Mouse (Mus musculus): ENCODE results near the gene Tmem208. TPM values are rescaled to one million over a fixed set of nuclear protein-coding genes. Genes with fewer than 3 reads are reported as not detected.

Gene Tmem208
- 87.5 and 99.0 TPM in 2 replicates for polyA plus RNA-seq (2014; fragmentation: Nextera tagmentation; extraction: Ambion mirVana)

GRCm38 (mm10) chr8:105326141-105326672 lies at the start of gene Tmem208, which contains the start of gene Lrrc29:
Gene Tmem208 (plus strand): TSS chr8:105326354.
Gene Lrrc29 (minus strand): TSS chr8:105326278.
- Histone ChIP-seq H3K27ac (replicated peaks; ENCODE audit: low read depth, low read length) (peak within 1 kb of the TSS; percentile 56; the same call in 1 of the 2 replicates), H3K9ac (ENCODE audit: low read length) (peak within 1 kb of the TSS; percentile 70), H3K36me3 (ENCODE audit: control insufficient read depth, insufficient read depth, low read length) (peaks cover 23% of the 10 kb centered on the region), H3K4me3 (ENCODE audit: low read depth, low read length) (peak within 1 kb of the TSS; percentile 82), H3K4me2 (ENCODE audit: low read depth, severe bottlenecking) (peak within 1 kb of the TSS; percentile 88), H3K4me1 (ENCODE audit: control insufficient read depth, insufficient read depth, low read length) (peaks cover 14% of the 10 kb centered on the region; the same call in 1 of the 2 replicates), H3K9me3 (ENCODE audit: control insufficient read depth, low read length) (no peaks in the 10 kb centered on the region), H3K27me3 (ENCODE audit: control insufficient read depth, insufficient read depth, low read length) (no peaks in the 10 kb centered on the region)
- under 1% methylated on average over 36 of the region's 36 CpGs for WGBS
- peak; percentile 98 for DNase-seq (ENCODE audit: low spot score)
- peak; percentile 93 for ATAC-seq (ENCODE audit: insufficient number of reproducible peaks, low FRiP score, low TSS enrichment, low read depth)

GRCm38 (mm10) chr8:105278911-105279334 lies 47.2 kb upstream of the Tmem208 start:
- H3K36me3 ChIP-seq (ENCODE audit: control insufficient read depth, insufficient read depth, low read length): no peaks in the 10 kb centered on the region; the same call in 1 of the 2 replicates
- peaks cover 61% of the 10 kb centered on the region for H3K27me3 ChIP-seq (ENCODE audit: control insufficient read depth, insufficient read depth, low read length)
- H3K9ac ChIP-seq (ENCODE audit: low read length): no peak overlapping the region
- 4% methylated on average over 28 of the region's 28 CpGs for WGBS
- no peak for DNase-seq (ENCODE audit: low spot score)
- peak overlapping the region; percentile 31 for H3K4me2 ChIP-seq (ENCODE audit: low read depth, severe bottlenecking)
- peaks cover 11% of the 10 kb centered on the region; the same call in 1 of the 2 replicates for H3K4me1 ChIP-seq (ENCODE audit: control insufficient read depth, insufficient read depth, low read length)
- H3K4me3 ChIP-seq (ENCODE audit: low read depth, low read length): peak overlapping the region; percentile 12; the same call in 1 of the 2 replicates
- H3K9me3 ChIP-seq (ENCODE audit: control insufficient read depth, low read length): no peaks in the 10 kb centered on the region
- no peak for ATAC-seq (ENCODE audit: insufficient number of reproducible peaks, low FRiP score, low TSS enrichment, low read depth)
- H3K27ac ChIP-seq (replicated peaks; ENCODE audit: low read depth, low read length): no peak overlapping the region

- H3K4me1 ChIP-seq (ENCODE audit: control insufficient read depth, insufficient read depth, low read length): peaks cover 11% of the 10 kb centered on the region; the same call in 1 of the 2 replicates
- peaks cover 46% of the 10 kb centered on the region for H3K27me3 ChIP-seq (ENCODE audit: control insufficient read depth, insufficient read depth, low read length)
- DNase-seq (ENCODE audit: low spot score) (no peak), ATAC-seq (ENCODE audit: insufficient number of reproducible peaks, low FRiP score, low TSS enrichment, low read depth) (no peak)
- WGBS: 75% methylated on average over 3 of the region's 3 CpGs
- no peaks in the 10 kb centered on the region; the same call in 1 of the 2 replicates for H3K36me3 ChIP-seq (ENCODE audit: control insufficient read depth, insufficient read depth, low read length)
- no peak overlapping the region for H3K27ac ChIP-seq (replicated peaks; ENCODE audit: low read depth, low read length)
- no peak overlapping the region for H3K4me2 ChIP-seq (ENCODE audit: low read depth, severe bottlenecking)
- no peaks in the 10 kb centered on the region for H3K9me3 ChIP-seq (ENCODE audit: control insufficient read depth, low read length)
- no peak overlapping the region for H3K4me3 ChIP-seq (ENCODE audit: low read depth, low read length)
- H3K9ac ChIP-seq (ENCODE audit: low read length): no peak overlapping the region
Measured at GRCm38 (mm10) chr8:105280567-105280966, 45.6 kb upstream of the Tmem208 start.

GRCm38 (mm10) chr8:105281821-105282220 lies 44.3 kb upstream of the Tmem208 start:
- ATAC-seq (ENCODE audit: insufficient number of reproducible peaks, low FRiP score, low TSS enrichment, low read depth) (no peak), DNase-seq (ENCODE audit: low spot score) (no peak)
- H3K4me2 ChIP-seq (ENCODE audit: low read depth, severe bottlenecking): no peak overlapping the region
- peaks cover 6% of the 10 kb centered on the region; the same call in 1 of the 2 replicates for H3K4me1 ChIP-seq (ENCODE audit: control insufficient read depth, insufficient read depth, low read length)
- H3K36me3 ChIP-seq (ENCODE audit: control insufficient read depth, insufficient read depth, low read length): no peaks in the 10 kb centered on the region; the same call in 1 of the 2 replicates
- no peak overlapping the region for H3K4me3 ChIP-seq (ENCODE audit: low read depth, low read length)
- 90% methylated on average over 12 of the region's 12 CpGs for WGBS
- H3K9ac ChIP-seq (ENCODE audit: low read length): no peak overlapping the region
- H3K9me3 ChIP-seq (ENCODE audit: control insufficient read depth, low read length): no peaks in the 10 kb centered on the region
- no peak overlapping the region for H3K27ac ChIP-seq (replicated peaks; ENCODE audit: low read depth, low read length)
- peaks cover 33% of the 10 kb centered on the region for H3K27me3 ChIP-seq (ENCODE audit: control insufficient read depth, insufficient read depth, low read length)

GRCm38 (mm10) chr8:105282239-105282638 lies 43.9 kb upstream of the Tmem208 start:
- no peak overlapping the region for H3K4me3 ChIP-seq (ENCODE audit: low read depth, low read length)
- H3K27ac ChIP-seq (replicated peaks; ENCODE audit: low read depth, low read length): no peak overlapping the region
- H3K4me2 ChIP-seq (ENCODE audit: low read depth, severe bottlenecking): no peak overlapping the region
- WGBS: 84% methylated on average over 4 of the region's 4 CpGs
- DNase-seq (ENCODE audit: low spot score) (no peak), ATAC-seq (ENCODE audit: insufficient number of reproducible peaks, low FRiP score, low TSS enrichment, low read depth) (no peak)
- peaks cover 6% of the 10 kb centered on the region; the same call in 1 of the 2 replicates for H3K4me1 ChIP-seq (ENCODE audit: control insufficient read depth, insufficient read depth, low read length)
- peaks cover 29% of the 10 kb centered on the region for H3K27me3 ChIP-seq (ENCODE audit: control insufficient read depth, insufficient read depth, low read length)
- H3K9me3 ChIP-seq (ENCODE audit: control insufficient read depth, low read length): no peaks in the 10 kb centered on the region
- H3K9ac ChIP-seq (ENCODE audit: low read length): no peak overlapping the region
- H3K36me3 ChIP-seq (ENCODE audit: control insufficient read depth, insufficient read depth, low read length): no peaks in the 10 kb centered on the region; the same call in 1 of the 2 replicates

GRCm38 (mm10) chr8:105283074-105283473 lies 43.1 kb upstream of the Tmem208 start:
- no peak overlapping the region for H3K4me2 ChIP-seq (ENCODE audit: low read depth, severe bottlenecking)
- no peaks in the 10 kb centered on the region; the same call in 1 of the 2 replicates for H3K36me3 ChIP-seq (ENCODE audit: control insufficient read depth, insufficient read depth, low read length)
- peaks cover 6% of the 10 kb centered on the region; the same call in 1 of the 2 replicates for H3K4me1 ChIP-seq (ENCODE audit: control insufficient read depth, insufficient read depth, low read length)
- 15% methylated on average over 23 of the region's 23 CpGs for WGBS
- peaks cover 21% of the 10 kb centered on the region for H3K27me3 ChIP-seq (ENCODE audit: control insufficient read depth, insufficient read depth, low read length)
- H3K4me3 ChIP-seq (ENCODE audit: low read depth, low read length): no peak overlapping the region
- peak; percentile 68 for DNase-seq (ENCODE audit: low spot score)
- H3K27ac ChIP-seq (replicated peaks; ENCODE audit: low read depth, low read length): no peak overlapping the region
- no peaks in the 10 kb centered on the region for H3K9me3 ChIP-seq (ENCODE audit: control insufficient read depth, low read length)
- H3K9ac ChIP-seq (ENCODE audit: low read length): no peak overlapping the region
- ATAC-seq (ENCODE audit: insufficient number of reproducible peaks, low FRiP score, low TSS enrichment, low read depth): 0 out of 2 replicates have a peak, but pooled peaks have one; percentile 18

GRCm38 (mm10) chr8:105285514-105285913 lies 40.6 kb upstream of the Tmem208 start:
- Histone ChIP-seq H3K9ac (ENCODE audit: low read length) (no peak overlapping the region), H3K4me3 (ENCODE audit: low read depth, low read length) (no peak overlapping the region), H3K27ac (replicated peaks; ENCODE audit: low read depth, low read length) (no peak overlapping the region), H3K4me2 (ENCODE audit: low read depth, severe bottlenecking) (no peak overlapping the region), H3K9me3 (ENCODE audit: control insufficient read depth, low read length) (no peaks in the 10 kb centered on the region), H3K27me3 (ENCODE audit: control insufficient read depth, insufficient read depth, low read length) (peaks cover 8% of the 10 kb centered on the region), H3K36me3 (ENCODE audit: control insufficient read depth, insufficient read depth, low read length) (no peaks in the 10 kb centered on the region; the same call in 1 of the 2 replicates), H3K4me1 (ENCODE audit: control insufficient read depth, insufficient read depth, low read length) (peaks cover 6% of the 10 kb centered on the region)
- WGBS: 54% methylated on average over 12 of the region's 12 CpGs
- no peak for DNase-seq (ENCODE audit: low spot score)
- ATAC-seq (ENCODE audit: insufficient number of reproducible peaks, low FRiP score, low TSS enrichment, low read depth): no peak

- no peaks in the 10 kb centered on the region for H3K36me3 ChIP-seq (ENCODE audit: control insufficient read depth, insufficient read depth, low read length)
- WGBS: 93% methylated on average over 4 of the region's 4 CpGs
- no peak overlapping the region for H3K27ac ChIP-seq (replicated peaks; ENCODE audit: low read depth, low read length)
- no peak overlapping the region for H3K4me3 ChIP-seq (ENCODE audit: low read depth, low read length)
- peaks cover 6% of the 10 kb centered on the region for H3K4me1 ChIP-seq (ENCODE audit: control insufficient read depth, insufficient read depth, low read length)
- no peak for DNase-seq (ENCODE audit: low spot score)
- H3K27me3 ChIP-seq (ENCODE audit: control insufficient read depth, insufficient read depth, low read length): peaks cover 12% of the 10 kb centered on the region
- no peak overlapping the region for H3K9ac ChIP-seq (ENCODE audit: low read length)
- no peak for ATAC-seq (ENCODE audit: insufficient number of reproducible peaks, low FRiP score, low TSS enrichment, low read depth)
- no peak overlapping the region for H3K4me2 ChIP-seq (ENCODE audit: low read depth, severe bottlenecking)
- no peaks in the 10 kb centered on the region for H3K9me3 ChIP-seq (ENCODE audit: control insufficient read depth, low read length)
Measured at GRCm38 (mm10) chr8:105286907-105287306, 39.2 kb upstream of the Tmem208 start.

All from limb, embryonic 11.5 days (tissue).